Mouse (Mus musculus): Measurements from ENCODE around the gene Gli1. TPM values are rescaled to one million over a fixed set of nuclear protein-coding genes. Genes with fewer than 3 reads are reported as not detected.

Gli1 gene
- polyA plus RNA-seq, 1 experiment from 2014 or later, result 2.0 TPM

GRCm38 (mm10) chr10:127350594-127351284, 9.0 kb upstream of the Gli1 start:
- Histone ChIP-seq H3K27me3 (replicated peaks; ENCODE audit: control insufficient read depth, insufficient read depth, low read length) (no peaks in the 10 kb centered on the region), H3K9ac (ENCODE audit: low read depth, low read length) (no peak overlapping the region), H3K4me3 (ENCODE audit: low read depth, low read length) (no peak overlapping the region; the same call in 1 of the 2 replicates), H3K27ac (ENCODE audit: low read depth, low read length) (no peak overlapping the region), H3K9me3 (ENCODE audit: control insufficient read depth) (no peaks in the 10 kb centered on the region), H3K36me3 (ENCODE audit: control insufficient read depth, insufficient read depth) (no peaks in the 10 kb centered on the region), H3K4me2 (replicated peaks; ENCODE audit: low read depth) (peak overlapping the region; percentile 57), H3K4me1 (replicated peaks; ENCODE audit: control insufficient read depth, insufficient read depth, low read length) (no peaks in the 10 kb centered on the region)
- WGBS, result 11% methylated on average over 24 of the region's 24 CpGs
- TF ChIP-seq CTCF (IDR thresholded peaks at IDR 0.05; ENCODE audit: low read depth), result peak; percentile 95
- ATAC-seq, result peak; percentile 76

- H3K9me3 ChIP-seq (ENCODE audit: control insufficient read depth), result no peaks in the 10 kb centered on the region
- H3K27me3 ChIP-seq (replicated peaks; ENCODE audit: control insufficient read depth, insufficient read depth, low read length), result no peaks in the 10 kb centered on the region
- H3K9ac ChIP-seq (ENCODE audit: low read depth, low read length), result no peak overlapping the region
- 64% methylated on average over 8 of the region's 8 CpGs for WGBS
- ATAC-seq, result no peak
- TF ChIP-seq CTCF (IDR thresholded peaks at IDR 0.05; ENCODE audit: low read depth), result no peak
- H3K36me3 ChIP-seq (ENCODE audit: control insufficient read depth, insufficient read depth), result no peaks in the 10 kb centered on the region
- no peak overlapping the region for H3K27ac ChIP-seq (ENCODE audit: low read depth, low read length)
- no peaks in the 10 kb centered on the region for H3K4me1 ChIP-seq (replicated peaks; ENCODE audit: control insufficient read depth, insufficient read depth, low read length)
- H3K4me3 ChIP-seq (ENCODE audit: low read depth, low read length), result no peak overlapping the region
- H3K4me2 ChIP-seq (replicated peaks; ENCODE audit: low read depth), result no peak overlapping the region
Measured at GRCm38 (mm10) chr10:127349810-127350209, 8.0 kb upstream of the Gli1 start.

- H3K4me1 ChIP-seq (replicated peaks; ENCODE audit: control insufficient read depth, insufficient read depth, low read length), result no peaks in the 10 kb centered on the region
- no peak for ATAC-seq
- 66% methylated on average over 4 of the region's 4 CpGs for WGBS
- no peak overlapping the region for H3K9ac ChIP-seq (ENCODE audit: low read depth, low read length)
- H3K27ac ChIP-seq (ENCODE audit: low read depth, low read length), result no peak overlapping the region
- no peak overlapping the region for H3K4me3 ChIP-seq (ENCODE audit: low read depth, low read length)
- no peak overlapping the region for H3K4me2 ChIP-seq (replicated peaks; ENCODE audit: low read depth)
- H3K36me3 ChIP-seq (ENCODE audit: control insufficient read depth, insufficient read depth), result no peaks in the 10 kb centered on the region
- no peaks in the 10 kb centered on the region for H3K9me3 ChIP-seq (ENCODE audit: control insufficient read depth)
- H3K27me3 ChIP-seq (replicated peaks; ENCODE audit: control insufficient read depth, insufficient read depth, low read length), result no peaks in the 10 kb centered on the region
- peak; percentile 36; the same call in 1 of the 2 replicates for TF ChIP-seq CTCF (IDR thresholded peaks at IDR 0.05; ENCODE audit: low read depth)
Measured at GRCm38 (mm10) chr10:127348957-127349356, 7.2 kb upstream of the Gli1 start.

GRCm38 (mm10) chr10:127346173-127346572, 4.4 kb upstream of the Gli1 start:
- H3K9me3 ChIP-seq (ENCODE audit: control insufficient read depth), result no peaks in the 10 kb centered on the region
- H3K36me3 ChIP-seq (ENCODE audit: control insufficient read depth, insufficient read depth), result no peaks in the 10 kb centered on the region
- no peak overlapping the region for H3K4me2 ChIP-seq (replicated peaks; ENCODE audit: low read depth)
- H3K27ac ChIP-seq (ENCODE audit: low read depth, low read length), result no peak overlapping the region
- no peak overlapping the region for H3K4me3 ChIP-seq (ENCODE audit: low read depth, low read length)
- ATAC-seq, result no peak
- H3K4me1 ChIP-seq (replicated peaks; ENCODE audit: control insufficient read depth, insufficient read depth, low read length), result no peaks in the 10 kb centered on the region
- no peak overlapping the region for H3K9ac ChIP-seq (ENCODE audit: low read depth, low read length)
- WGBS, result 83% methylated on average over 3 of the region's 3 CpGs
- H3K27me3 ChIP-seq (replicated peaks; ENCODE audit: control insufficient read depth, insufficient read depth, low read length), result peaks cover 6% of the 10 kb centered on the region; the same call in 1 of the 2 replicates
- no peak for TF ChIP-seq CTCF (IDR thresholded peaks at IDR 0.05; ENCODE audit: low read depth)

GRCm38 (mm10) chr10:127343029-127343428, 1.3 kb upstream of the Gli1 start:
- H3K9ac ChIP-seq (ENCODE audit: low read depth, low read length), result no peak overlapping the region
- no peak overlapping the region for H3K27ac ChIP-seq (ENCODE audit: low read depth, low read length)
- H3K4me2 ChIP-seq (replicated peaks; ENCODE audit: low read depth), result no peak overlapping the region
- H3K36me3 ChIP-seq (ENCODE audit: control insufficient read depth, insufficient read depth), result no peaks in the 10 kb centered on the region
- no peak for ATAC-seq
- H3K4me1 ChIP-seq (replicated peaks; ENCODE audit: control insufficient read depth, insufficient read depth, low read length), result peaks cover 6% of the 10 kb centered on the region; the same call in 1 of the 2 replicates
- TF ChIP-seq CTCF (IDR thresholded peaks at IDR 0.05; ENCODE audit: low read depth), result no peak
- WGBS, result 76% methylated on average over 3 of the region's 3 CpGs
- H3K9me3 ChIP-seq (ENCODE audit: control insufficient read depth), result no peaks in the 10 kb centered on the region
- H3K27me3 ChIP-seq (replicated peaks; ENCODE audit: control insufficient read depth, insufficient read depth, low read length), result peaks cover 22% of the 10 kb centered on the region; the same call in 1 of the 2 replicates
- no peak overlapping the region for H3K4me3 ChIP-seq (ENCODE audit: low read depth, low read length)

GRCm38 (mm10) chr10:127341360-127341690, 449 bp downstream of the Gli1 start:
- Histone ChIP-seq H3K4me3 (ENCODE audit: low read depth, low read length) (peak overlapping the region; percentile 50), H3K4me2 (replicated peaks; ENCODE audit: low read depth) (peak overlapping the region; percentile 80), H3K36me3 (ENCODE audit: control insufficient read depth, insufficient read depth) (no peaks in the 10 kb centered on the region), H3K27ac (ENCODE audit: low read depth, low read length) (peak overlapping the region; percentile 78), H3K4me1 (replicated peaks; ENCODE audit: control insufficient read depth, insufficient read depth, low read length) (peaks cover 6% of the 10 kb centered on the region; the same call in 1 of the 2 replicates), H3K9ac (ENCODE audit: low read depth, low read length) (peak overlapping the region; percentile 28; the same call in 1 of the 2 replicates), H3K9me3 (ENCODE audit: control insufficient read depth) (no peaks in the 10 kb centered on the region), H3K27me3 (replicated peaks; ENCODE audit: control insufficient read depth, insufficient read depth, low read length) (peaks cover 22% of the 10 kb centered on the region; the same call in 1 of the 2 replicates)
- no peak for ATAC-seq
- no peak for TF ChIP-seq CTCF (IDR thresholded peaks at IDR 0.05; ENCODE audit: low read depth)
- WGBS, result 2% methylated on average over 10 of the region's 11 CpGs

Measured in intestine, postnatal 0 days (tissue).